In genomic region chr1:177008777-177009176, GRCm38 (mm10) we compare ENCODE assay signal across 14 mouse cellular contexts.
DNase-seq lines count a peak whose midpoint lies in the region; ATAC-seq and TF ChIP-seq lines count a peak whose summit lies in the region.
"Had no signal": no experiment of that assay in that cellular context is flagged by ENCODE, and none has a peak within 500 bp of the region (broad histone marks: within the 10 kb centered on the region; RNA-seq: fewer than 3 reads in every experiment).

No protein-coding gene starts in this region.

- 57% methylated on average over 1 of the region's 1 CpGs for WGBS in stomach, embryonic 16.5 days
- 76% methylated on average over 1 of the region's 1 CpGs for WGBS in stomach, postnatal 0 days

- peak; percentile 82 for DNase-seq in heart, adult 11 months
- no peak for DNase-seq in heart, postnatal 14 days
- DNase-seq in stomach, postnatal 0 days (ENCODE audit: low spot score), result no peak
- peak; percentile 65 for DNase-seq in gastrocnemius, postnatal 25 days
- DNase-seq in cerebellum, adult 8-10 months, result no peak
- DNase-seq in c-Kit-positive CD71-positive TER-119-positive erythroid progenitor cells, embryonic 14.5 days (ENCODE audit: low spot score), result no peak
- no peak for DNase-seq in kidney, postnatal 10 days
- DNase-seq: cerebellum, postnatal 36 days; right cerebral cortex, postnatal 4 days; thymus, adult 2 months had no signal

- H3K27me3 ChIP-seq in stomach, embryonic 16.5 days (ENCODE audit: control insufficient read depth, insufficient read depth, low read length), result no peaks in the 10 kb centered on the region
- H3K27me3 ChIP-seq in stomach, postnatal 0 days (ENCODE audit: control insufficient read depth, insufficient read depth, low read length), result no peaks in the 10 kb centered on the region
- H3K27me3 ChIP-seq: forebrain, embryonic 13.5 days; kidney, embryonic 15.5 days; neural tube, embryonic 15.5 days had no signal

- no peak overlapping the region for H3K4me3 ChIP-seq in stomach, embryonic 16.5 days (replicated peaks; ENCODE audit: low read length)
- no peak overlapping the region for H3K4me3 ChIP-seq in stomach, postnatal 0 days (ENCODE audit: low read depth, low read length)
- H3K4me3 ChIP-seq: forebrain, embryonic 13.5 days; kidney, embryonic 15.5 days; neural tube, embryonic 15.5 days had no signal

- no peaks in the 10 kb centered on the region for H3K9me3 ChIP-seq in stomach, embryonic 16.5 days (replicated peaks; ENCODE audit: control insufficient read depth, low read length)
- H3K9me3 ChIP-seq in stomach, postnatal 0 days (ENCODE audit: control insufficient read depth, low read length), result no peaks in the 10 kb centered on the region
- H3K9me3 ChIP-seq: forebrain, embryonic 13.5 days; kidney, embryonic 15.5 days; neural tube, embryonic 15.5 days had no signal

- no peak overlapping the region for H3K27ac ChIP-seq in stomach, embryonic 16.5 days (ENCODE audit: low read length)
- no peak overlapping the region for H3K27ac ChIP-seq in stomach, postnatal 0 days (replicated peaks)
- H3K27ac ChIP-seq: forebrain, embryonic 13.5 days; kidney, embryonic 15.5 days; neural tube, embryonic 15.5 days had no signal

- H3K9ac ChIP-seq in stomach, embryonic 16.5 days (ENCODE audit: low read length), result no peak overlapping the region
- no peak overlapping the region for H3K9ac ChIP-seq in stomach, postnatal 0 days (ENCODE audit: low read length)
- H3K9ac ChIP-seq: forebrain, embryonic 13.5 days; kidney, embryonic 15.5 days; neural tube, embryonic 15.5 days had no signal

- no peak for TF ChIP-seq EP300 in stomach, postnatal 0 days (optimal IDR thresholded peaks at IDR 0.05)

- peaks cover 3% of the 10 kb centered on the region; the same call in 1 of the 2 replicates for H3K4me1 ChIP-seq in stomach, embryonic 16.5 days (ENCODE audit: control insufficient read depth, insufficient read depth, low read length)
- H3K4me1 ChIP-seq in stomach, postnatal 0 days (replicated peaks; ENCODE audit: control insufficient read depth, insufficient read depth), result no peaks in the 10 kb centered on the region

- no peak overlapping the region for H3K4me2 ChIP-seq in stomach, embryonic 16.5 days (ENCODE audit: low read depth, low read length)
- no peak overlapping the region for H3K4me2 ChIP-seq in stomach, postnatal 0 days (replicated peaks; ENCODE audit: low read depth)
- H3K4me2 ChIP-seq: forebrain, embryonic 13.5 days; kidney, embryonic 15.5 days; neural tube, embryonic 15.5 days had no signal

- peak; percentile 23; the same call in 1 of the 2 replicates for ATAC-seq in stomach, embryonic 16.5 days (ENCODE audit: insufficient read depth, low FRiP score)
- ATAC-seq in stomach, postnatal 0 days (ENCODE audit: low FRiP score, low TSS enrichment), result no peak; the same call in 1 of the 2 replicates
- ATAC-seq: forebrain, embryonic 13.5 days had no signal

- no peaks in the 10 kb centered on the region for H3K36me3 ChIP-seq in stomach, embryonic 16.5 days (ENCODE audit: control insufficient read depth, insufficient read depth, low read length)
- H3K36me3 ChIP-seq in stomach, postnatal 0 days (ENCODE audit: control insufficient read depth, insufficient read depth, low read length), result no peaks in the 10 kb centered on the region
- H3K36me3 ChIP-seq: kidney, embryonic 15.5 days; neural tube, embryonic 15.5 days had no signal

- intact Hi-C loops in heart, postnatal 14 days (cut with DNase I), result no loop called here

- TF ChIP-seq CTCF in stomach, postnatal 0 days (IDR thresholded peaks at IDR 0.05; ENCODE audit: low read depth), result no peak

Comparison
In these comparisons a context has a peak if more than half of its experiments do, and no peak if none do; other contexts are left out.
1. DNase-seq: peak in heart, adult 11 months (single experiment) and gastrocnemius, postnatal 25 days (single experiment); none in heart, postnatal 14 days (0 of 2), stomach, postnatal 0 days (single experiment), cerebellum, adult 8-10 months (single experiment), c-Kit-positive CD71-positive TER-119-positive erythroid progenitor cells, embryonic 14.5 days (single experiment) and kidney, postnatal 10 days (single experiment).